Mouse (Mus musculus): ENCODE measurements around the gene Ank2. TPM values are rescaled to one million over a fixed set of nuclear protein-coding genes. Genes with fewer than 3 reads are reported as not detected.

The Ank2 gene
- total and polyA plus RNA-seq, 3 experiments: 96.1 to 290 (median 269) TPM

GRCm38 (mm10) chr3:127123376-127123775, 375.8 kb downstream of the Ank2 start:
- peak overlapping the region; percentile 39 for H3K4me3 ChIP-seq
- intact Hi-C loops (cut with DNase I): no loop called here
- H3K36me3 ChIP-seq (ENCODE audit: control insufficient read depth, insufficient read depth, low read length): peaks cover 2% of the 10 kb centered on the region; the same call in 1 of the 2 replicates
- peaks cover 2% of the 10 kb centered on the region for H3K4me1 ChIP-seq (ENCODE audit: control insufficient read depth, insufficient read depth, low read length)
- DNase-seq: peak; percentile 41 to 46
- H3K27me3 ChIP-seq (ENCODE audit: control insufficient read depth, insufficient read depth, low read length): no peaks in the 10 kb centered on the region
- H3K79me2 ChIP-seq (replicated peaks; ENCODE audit: control insufficient read depth, insufficient read depth, low read length): peaks cover 1% of the 10 kb centered on the region; the same call in 1 of the 2 replicates
- no peak for TF ChIP-seq CTCF (IDR thresholded peaks at IDR 0.05)
- TF ChIP-seq EP300 (IDR thresholded peaks at IDR 0.05; ENCODE audit: insufficient read depth, low read depth, low read length): no peak
- TF ChIP-seq POLR2A (IDR thresholded peaks at IDR 0.05; ENCODE audit: insufficient read depth, low read depth, low read length): no peak
- peak overlapping the region; percentile 54 for H3K9ac ChIP-seq (ENCODE audit: low read depth, low read length)
- H3K27ac ChIP-seq: peak overlapping the region; percentile 88
- 12% methylated on average over 8 of the region's 8 CpGs for WGBS

DNA sequence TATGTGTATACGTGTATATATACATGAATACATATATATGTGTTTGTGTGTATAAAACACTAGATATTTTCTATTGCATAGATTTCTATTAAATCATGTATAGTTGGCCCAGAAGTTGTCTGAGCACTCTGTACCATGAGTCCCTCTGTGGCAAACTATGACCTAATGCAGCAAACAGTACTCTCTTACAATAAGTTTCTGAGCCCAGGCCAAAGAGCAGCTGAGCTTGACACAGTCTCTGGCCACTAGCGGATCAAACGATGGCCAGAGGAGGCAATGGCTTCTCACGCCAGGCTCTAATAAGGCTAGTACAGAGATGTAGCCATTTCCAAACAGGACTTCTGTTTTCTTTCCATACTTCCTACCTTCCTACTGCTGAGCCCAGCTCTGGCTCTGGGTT, 380.4 kb downstream of the Ank2 start:
- no peak for DNase-seq
- 88% methylated on average over 4 of the region's 4 CpGs for WGBS
- H3K79me2 ChIP-seq (replicated peaks; ENCODE audit: control insufficient read depth, insufficient read depth, low read length): peaks cover 1% of the 10 kb centered on the region; the same call in 1 of the 2 replicates
- no peak overlapping the region for H3K27ac ChIP-seq
- peaks cover 2% of the 10 kb centered on the region for H3K4me1 ChIP-seq (ENCODE audit: control insufficient read depth, insufficient read depth, low read length)
- H3K36me3 ChIP-seq (ENCODE audit: control insufficient read depth, insufficient read depth, low read length): peaks cover 2% of the 10 kb centered on the region; the same call in 1 of the 2 replicates
- H3K27me3 ChIP-seq (ENCODE audit: control insufficient read depth, insufficient read depth, low read length): no peaks in the 10 kb centered on the region
- TF ChIP-seq EP300 (IDR thresholded peaks at IDR 0.05; ENCODE audit: insufficient read depth, low read depth, low read length): no peak
- TF ChIP-seq CTCF (IDR thresholded peaks at IDR 0.05): no peak
- no peak for TF ChIP-seq POLR2A (IDR thresholded peaks at IDR 0.05; ENCODE audit: insufficient read depth, low read depth, low read length)
- intact Hi-C loops (cut with DNase I): no loop called here
- no peak overlapping the region for H3K9ac ChIP-seq (ENCODE audit: low read depth, low read length)
- H3K4me3 ChIP-seq: no peak overlapping the region

DNA sequence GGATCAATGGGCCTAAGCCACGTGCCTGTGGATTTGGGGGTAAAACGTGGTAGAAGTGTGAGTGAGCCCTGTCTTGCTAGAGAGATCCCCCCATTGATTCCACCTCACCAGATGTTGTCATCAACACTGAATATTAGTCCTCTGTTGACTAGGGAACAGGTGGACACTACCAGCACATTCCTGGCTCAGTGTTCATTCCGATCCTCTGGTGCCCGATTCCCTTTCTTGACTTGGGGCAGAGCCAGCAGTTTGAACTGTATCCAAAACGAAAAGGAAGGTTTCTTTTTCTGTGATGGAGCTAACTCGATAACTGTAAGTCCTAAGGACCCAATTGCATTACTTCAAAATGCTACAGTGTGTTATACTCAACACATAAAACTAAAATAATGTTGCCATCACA, 382.9 kb downstream of the Ank2 start:
- Histone ChIP-seq H3K36me3 (ENCODE audit: control insufficient read depth, insufficient read depth, low read length) (no peaks in the 10 kb centered on the region), H3K9ac (ENCODE audit: low read depth, low read length) (no peak overlapping the region), H3K27ac (no peak overlapping the region), H3K27me3 (ENCODE audit: control insufficient read depth, insufficient read depth, low read length) (no peaks in the 10 kb centered on the region), H3K4me1 (ENCODE audit: control insufficient read depth, insufficient read depth, low read length) (peaks cover 2% of the 10 kb centered on the region), H3K4me3 (no peak overlapping the region), H3K79me2 (replicated peaks; ENCODE audit: control insufficient read depth, insufficient read depth, low read length) (peaks cover 1% of the 10 kb centered on the region; the same call in 1 of the 2 replicates)
- DNase-seq: no peak
- intact Hi-C loops (cut with DNase I): no loop called here
- WGBS: 59% methylated on average over 6 of the region's 6 CpGs
- TF ChIP-seq CTCF (IDR thresholded peaks at IDR 0.05) (no peak), EP300 (IDR thresholded peaks at IDR 0.05; ENCODE audit: insufficient read depth, low read depth, low read length) (no peak), POLR2A (IDR thresholded peaks at IDR 0.05; ENCODE audit: insufficient read depth, low read depth, low read length) (no peak)

GRCm38 (mm10) chr3:127113238-127113637, 385.9 kb downstream of the Ank2 start:
- no peak overlapping the region for H3K27ac ChIP-seq
- H3K79me2 ChIP-seq (replicated peaks; ENCODE audit: control insufficient read depth, insufficient read depth, low read length): no peaks in the 10 kb centered on the region; the same call in 1 of the 2 replicates
- intact Hi-C loops (cut with DNase I): no loop called here
- no peaks in the 10 kb centered on the region for H3K4me1 ChIP-seq (ENCODE audit: control insufficient read depth, insufficient read depth, low read length)
- no peak overlapping the region for H3K9ac ChIP-seq (ENCODE audit: low read depth, low read length)
- TF ChIP-seq CTCF (IDR thresholded peaks at IDR 0.05) (no peak), EP300 (IDR thresholded peaks at IDR 0.05; ENCODE audit: insufficient read depth, low read depth, low read length) (no peak), POLR2A (IDR thresholded peaks at IDR 0.05; ENCODE audit: insufficient read depth, low read depth, low read length) (no peak)
- H3K27me3 ChIP-seq (ENCODE audit: control insufficient read depth, insufficient read depth, low read length): no peaks in the 10 kb centered on the region
- H3K36me3 ChIP-seq (ENCODE audit: control insufficient read depth, insufficient read depth, low read length): no peaks in the 10 kb centered on the region
- no peak for DNase-seq
- H3K4me3 ChIP-seq: no peak overlapping the region
- 82% methylated on average over 7 of the region's 7 CpGs for WGBS

DNA sequence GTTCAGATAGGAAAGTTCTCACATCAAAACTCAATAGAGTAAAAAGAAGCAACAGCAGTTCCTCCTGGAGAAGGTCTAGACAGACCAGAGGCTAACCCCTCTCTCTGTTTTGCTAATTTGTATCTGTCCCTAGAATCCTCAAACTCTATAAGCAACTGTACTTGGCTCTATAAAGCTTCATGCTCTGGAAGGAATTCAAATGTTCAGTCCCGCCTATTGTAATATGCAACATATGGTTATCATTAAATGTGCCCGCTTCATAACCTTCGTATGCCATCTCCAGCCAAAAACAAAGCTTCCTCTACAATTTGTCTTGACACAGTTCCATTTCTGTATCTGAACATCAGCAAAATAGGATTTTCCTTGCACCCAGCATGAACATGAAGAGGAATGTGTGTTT, 389.7 kb downstream of the Ank2 start:
- no peak for DNase-seq
- no peaks in the 10 kb centered on the region for H3K4me1 ChIP-seq (ENCODE audit: control insufficient read depth, insufficient read depth, low read length)
- no peaks in the 10 kb centered on the region for H3K27me3 ChIP-seq (ENCODE audit: control insufficient read depth, insufficient read depth, low read length)
- H3K27ac ChIP-seq: no peak overlapping the region
- H3K9ac ChIP-seq (ENCODE audit: low read depth, low read length): no peak overlapping the region
- H3K79me2 ChIP-seq (replicated peaks; ENCODE audit: control insufficient read depth, insufficient read depth, low read length): no peaks in the 10 kb centered on the region; the same call in 1 of the 2 replicates
- H3K4me3 ChIP-seq: no peak overlapping the region
- WGBS: 75% methylated on average over 3 of the region's 3 CpGs
- no peak for TF ChIP-seq EP300 (IDR thresholded peaks at IDR 0.05; ENCODE audit: insufficient read depth, low read depth, low read length)
- TF ChIP-seq CTCF (IDR thresholded peaks at IDR 0.05): no peak
- no peak for TF ChIP-seq POLR2A (IDR thresholded peaks at IDR 0.05; ENCODE audit: insufficient read depth, low read depth, low read length)
- H3K36me3 ChIP-seq (ENCODE audit: control insufficient read depth, insufficient read depth, low read length): no peaks in the 10 kb centered on the region
- intact Hi-C loops (cut with DNase I): no loop called here

DNA sequence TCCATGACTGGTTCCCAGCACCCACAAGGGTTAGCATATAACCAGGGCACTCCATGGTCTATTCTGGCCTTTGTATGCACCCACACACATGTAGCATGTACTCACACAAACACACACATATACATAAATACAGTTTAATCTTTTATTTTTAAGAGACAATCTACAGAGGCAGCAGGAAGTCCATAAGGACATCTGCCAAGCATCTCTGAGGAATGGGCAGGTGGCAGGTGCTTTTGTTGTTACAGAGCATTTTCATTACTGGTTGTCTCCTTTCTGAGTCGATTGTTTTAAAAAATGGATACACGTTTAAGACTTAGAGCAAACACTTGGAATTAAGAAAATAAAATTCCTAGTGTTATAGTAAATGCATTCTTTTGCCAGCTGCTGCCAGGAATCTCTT, 390.7 kb downstream of the Ank2 start:
- TF ChIP-seq POLR2A (IDR thresholded peaks at IDR 0.05; ENCODE audit: insufficient read depth, low read depth, low read length) (no peak), CTCF (IDR thresholded peaks at IDR 0.05) (no peak), EP300 (IDR thresholded peaks at IDR 0.05; ENCODE audit: insufficient read depth, low read depth, low read length) (no peak)
- intact Hi-C loops (cut with DNase I): no loop called here
- Histone ChIP-seq H3K9ac (ENCODE audit: low read depth, low read length) (no peak overlapping the region), H3K4me1 (ENCODE audit: control insufficient read depth, insufficient read depth, low read length) (no peaks in the 10 kb centered on the region), H3K27ac (no peak overlapping the region), H3K27me3 (ENCODE audit: control insufficient read depth, insufficient read depth, low read length) (no peaks in the 10 kb centered on the region), H3K36me3 (ENCODE audit: control insufficient read depth, insufficient read depth, low read length) (no peaks in the 10 kb centered on the region), H3K4me3 (no peak overlapping the region), H3K79me2 (replicated peaks; ENCODE audit: control insufficient read depth, insufficient read depth, low read length) (no peaks in the 10 kb centered on the region; the same call in 1 of the 2 replicates)
- no peak for DNase-seq
- 87% methylated on average over 2 of the region's 2 CpGs for WGBS

Measured in heart, adult 2 months (tissue).